Mouse (Mus musculus) common myeloid progenitor, adult 5-6 weeks (primary cell): Measurements from ENCODE around the gene Lrch3. TPM values are rescaled to one million over a fixed set of nuclear protein-coding genes. Genes with fewer than 3 reads are reported as not detected.

Experiments used
- ATAC-seq: replicated peaks from 2 replicates; pipeline ENCODE4 v1.8.0; 2016; ENCODE audit warnings: low read depth, mild to moderate bottlenecking, moderate TSS enrichment, inconsistent platforms; ENCODE audit not compliant: poor library complexity, severe bottlenecking
- total RNA-seq: library from RNA; stranded (forward); fragments of 200-1000, 187-1606 nt; gene quantifications from 2 replicates; pipeline ENCODE4 v1.2.3, GENCODE M21; 2017

Gene Lrch3
- total RNA-seq, 1 experiment from 2014 or later = 20.0 TPM

DNA sequence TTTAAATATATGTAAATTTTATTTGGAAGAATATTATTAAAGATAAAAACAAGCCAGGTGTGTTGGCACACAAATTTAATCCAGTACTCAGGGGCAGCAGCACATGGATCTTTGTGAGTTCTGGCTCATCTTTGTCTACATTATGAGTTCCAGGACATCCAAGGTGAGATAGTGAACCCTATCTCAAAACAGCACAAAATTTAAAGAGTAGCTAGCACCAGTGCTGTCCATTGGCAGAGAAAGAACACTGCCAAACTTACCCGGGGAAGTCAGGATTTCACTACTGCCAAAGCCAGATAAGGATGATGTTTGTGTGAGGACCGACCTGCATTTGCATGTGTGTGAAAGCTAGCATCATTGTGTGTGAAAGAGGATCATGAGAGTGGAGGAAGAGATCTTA lies 59.1 kb downstream of the Lrch3 start:
- ATAC-seq = no peak

DNA sequence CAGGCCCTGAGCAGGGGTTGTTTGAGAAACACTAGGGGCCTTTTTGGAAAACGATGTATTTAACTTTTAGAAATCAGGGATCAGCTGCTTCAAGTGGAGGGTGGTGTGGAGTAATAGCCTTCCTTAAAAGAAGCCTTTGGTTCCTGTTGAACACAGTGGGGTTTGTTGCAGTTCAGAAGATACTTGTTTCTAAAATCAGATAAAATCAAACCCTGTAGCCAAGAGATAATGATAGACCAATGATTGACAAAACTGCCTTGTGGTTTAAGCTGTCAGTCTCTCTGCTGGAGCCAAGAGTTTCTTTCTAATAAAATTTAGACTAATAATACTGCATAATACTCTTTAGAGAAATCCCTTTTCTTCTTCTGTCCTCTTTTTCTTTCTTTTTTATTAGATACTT lies 66.3 kb downstream of the Lrch3 start:
- ATAC-seq = no peak

DNA sequence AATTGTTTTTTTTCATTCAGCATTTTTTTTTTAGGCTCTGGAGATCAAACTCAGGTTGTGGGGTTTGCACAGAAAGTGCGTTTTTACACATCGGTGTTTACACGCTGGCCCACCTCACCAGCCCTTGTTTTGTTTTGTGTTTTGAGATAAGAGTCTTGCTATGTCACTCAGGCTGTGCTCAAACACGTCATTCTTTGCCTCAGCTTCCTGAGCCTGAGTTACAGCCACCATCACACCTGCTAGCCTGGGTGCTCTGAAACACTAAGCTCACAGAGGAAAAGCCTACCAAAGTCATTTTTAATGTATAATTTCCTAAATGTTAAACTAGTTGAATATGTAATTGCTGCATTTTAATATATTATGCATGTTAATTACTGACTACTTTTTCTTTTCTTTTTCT lies 67.5 kb downstream of the Lrch3 start:
- no peak for ATAC-seq

DNA sequence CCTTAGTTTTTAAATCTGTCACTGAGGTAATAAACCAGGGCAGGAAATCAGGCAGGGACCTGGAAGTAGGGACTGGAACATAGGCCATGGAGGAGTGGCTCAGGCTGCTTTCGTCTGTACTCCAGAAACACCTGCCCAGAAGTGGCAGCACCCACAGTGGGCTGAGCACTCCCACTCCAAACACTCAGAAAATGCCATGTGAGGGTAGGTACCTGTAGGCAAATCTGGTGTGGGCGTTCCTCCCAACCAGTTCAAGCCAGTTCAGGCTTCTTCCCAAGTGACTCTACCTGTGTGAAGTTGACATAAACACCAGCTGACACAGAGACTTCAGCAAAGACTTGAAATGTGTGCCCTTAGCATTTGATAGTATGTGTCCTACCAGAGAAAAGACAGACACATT lies 70.7 kb downstream of the Lrch3 start:
- no peak for ATAC-seq

DNA sequence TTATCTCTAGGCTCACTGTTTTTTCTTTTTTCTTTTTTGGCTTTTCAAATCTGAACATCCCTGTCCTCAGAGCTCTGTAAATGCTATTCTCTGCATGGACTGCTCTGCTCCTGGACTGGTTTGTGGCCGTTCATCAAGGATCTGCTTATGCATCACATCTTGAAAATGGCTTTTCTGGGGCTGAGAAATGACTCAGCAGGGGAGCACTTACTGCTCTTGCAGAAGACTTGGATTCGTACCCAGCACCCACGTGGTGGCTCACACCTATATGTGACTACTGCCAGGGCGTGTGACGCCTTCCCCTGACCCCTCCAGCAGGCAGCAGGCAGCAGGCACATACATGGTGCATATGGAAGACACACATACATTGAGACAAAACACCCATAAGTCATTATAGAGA lies 78.3 kb downstream of the Lrch3 start:
- ATAC-seq = no peak

DNA sequence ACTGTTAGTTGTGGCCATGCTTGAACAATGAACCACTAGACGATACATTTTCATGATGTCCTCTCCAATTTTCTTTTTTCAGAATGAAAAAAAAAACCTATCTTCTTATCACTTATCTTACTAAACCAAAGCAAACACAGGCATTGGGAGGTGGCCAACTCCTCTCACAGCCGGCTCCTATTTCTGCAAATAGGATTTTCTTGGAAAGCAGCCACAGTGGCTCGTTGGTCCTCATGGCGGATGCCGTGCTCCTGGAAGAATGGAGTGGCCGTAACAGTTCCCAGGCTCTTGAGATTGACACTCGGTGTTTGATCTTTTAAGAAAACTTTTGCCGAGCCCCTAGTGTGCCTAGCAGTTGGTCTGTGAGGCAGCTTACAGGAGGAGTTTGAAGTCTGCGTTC lies 91.3 kb downstream of the Lrch3 start:
- ATAC-seq = no peak

DNA sequence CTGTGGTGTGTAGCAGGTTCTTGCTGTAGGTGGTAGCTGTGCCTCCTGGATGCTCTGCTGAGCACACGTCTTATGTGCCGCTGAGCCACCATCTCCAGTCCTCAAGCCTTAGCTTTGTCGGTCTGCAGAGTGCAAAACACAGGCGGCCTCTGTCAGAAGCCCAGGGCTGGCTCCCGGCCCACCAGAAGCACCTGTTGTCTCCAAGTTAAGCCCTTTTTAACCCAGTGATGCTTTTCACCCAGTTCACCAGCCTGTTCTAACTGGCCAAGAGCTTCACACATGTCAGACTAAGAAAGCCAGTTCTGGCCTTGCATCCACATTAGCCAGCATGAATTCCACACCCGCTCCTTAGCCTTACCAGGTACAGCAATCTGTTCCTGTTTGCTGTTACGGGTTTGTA lies 93.0 kb downstream of the Lrch3 start:
- ATAC-seq = no peak

DNA sequence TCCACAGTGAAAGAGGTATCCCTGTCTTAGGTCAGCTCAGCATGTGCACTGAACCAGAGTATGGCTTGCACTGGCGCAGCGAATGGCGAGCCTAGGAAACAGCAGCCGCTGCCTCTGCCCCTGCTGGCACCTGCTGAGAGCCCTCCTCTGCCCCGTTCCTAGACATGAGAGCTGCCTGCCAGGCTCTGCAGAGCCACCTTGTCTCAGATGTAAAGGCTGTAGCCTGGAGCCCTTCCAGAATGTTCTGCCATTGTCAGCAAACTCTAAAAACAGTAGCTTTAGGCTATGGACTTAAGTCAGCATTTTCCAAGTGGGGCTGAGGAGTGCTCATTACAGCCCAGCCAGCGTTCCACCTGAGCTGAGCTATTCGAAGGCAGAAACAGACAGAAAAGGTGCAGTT lies 93.5 kb downstream of the Lrch3 start:
- no peak for ATAC-seq

DNA sequence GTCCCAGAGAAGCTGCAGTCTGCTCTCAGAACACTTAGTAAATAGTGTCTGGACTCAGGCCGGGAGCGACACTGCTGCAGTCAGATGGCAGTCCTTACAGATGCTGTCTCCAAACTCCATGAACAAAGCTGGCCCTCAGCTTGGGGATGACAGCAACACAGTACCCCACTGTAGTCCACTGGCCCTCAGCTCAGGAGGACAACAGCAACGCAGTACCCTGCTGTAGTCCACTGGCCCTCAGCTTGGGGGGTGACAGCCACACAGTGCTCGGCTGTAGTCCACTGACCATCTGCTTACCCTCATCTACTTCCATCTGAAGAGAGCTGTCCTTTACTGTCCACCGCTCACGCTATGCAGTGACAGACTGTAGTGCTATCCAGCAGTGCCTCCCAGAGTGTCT lies 96.3 kb downstream of the Lrch3 start:
- no peak for ATAC-seq

DNA sequence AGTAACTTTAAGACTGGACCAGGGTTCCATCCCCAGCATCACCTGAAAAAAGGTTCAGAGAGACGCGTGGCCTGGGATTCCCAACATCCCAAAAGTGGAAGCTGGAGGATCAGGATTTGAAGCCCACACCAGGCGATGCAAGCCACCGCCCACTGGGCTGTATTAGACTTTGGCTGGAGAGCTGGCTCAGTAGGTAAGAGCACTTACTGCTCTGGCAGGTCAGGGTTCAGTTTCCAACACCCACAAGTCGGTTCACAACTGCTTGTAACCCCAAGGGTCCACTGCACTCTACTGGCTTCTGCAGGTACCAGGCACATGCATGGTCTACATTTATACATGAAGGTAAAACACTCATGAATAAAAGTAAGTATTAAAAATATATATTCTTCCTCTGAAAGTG lies 99.9 kb downstream of the Lrch3 start:
- no peak for ATAC-seq

DNA sequence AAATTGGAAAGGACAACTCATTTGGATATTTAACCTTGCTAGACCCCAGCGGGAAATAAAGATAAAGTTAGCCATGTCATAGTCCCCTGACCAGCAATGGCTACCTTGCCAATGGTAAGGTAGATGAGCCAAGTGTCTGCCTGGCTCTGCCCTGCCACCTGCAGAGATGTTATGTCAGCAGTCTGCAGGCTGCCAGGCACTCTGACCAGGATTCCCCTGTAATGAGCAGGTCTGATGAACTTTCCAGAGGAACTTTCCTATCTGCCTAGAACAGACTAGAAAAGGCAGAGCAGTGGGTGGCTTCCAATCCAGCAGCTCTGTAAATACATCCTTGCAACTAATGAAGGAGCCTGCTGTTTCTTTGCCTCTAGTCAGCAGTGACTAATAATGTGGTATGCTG lies 101.0 kb downstream of the Lrch3 start:
- no peak for ATAC-seq

DNA sequence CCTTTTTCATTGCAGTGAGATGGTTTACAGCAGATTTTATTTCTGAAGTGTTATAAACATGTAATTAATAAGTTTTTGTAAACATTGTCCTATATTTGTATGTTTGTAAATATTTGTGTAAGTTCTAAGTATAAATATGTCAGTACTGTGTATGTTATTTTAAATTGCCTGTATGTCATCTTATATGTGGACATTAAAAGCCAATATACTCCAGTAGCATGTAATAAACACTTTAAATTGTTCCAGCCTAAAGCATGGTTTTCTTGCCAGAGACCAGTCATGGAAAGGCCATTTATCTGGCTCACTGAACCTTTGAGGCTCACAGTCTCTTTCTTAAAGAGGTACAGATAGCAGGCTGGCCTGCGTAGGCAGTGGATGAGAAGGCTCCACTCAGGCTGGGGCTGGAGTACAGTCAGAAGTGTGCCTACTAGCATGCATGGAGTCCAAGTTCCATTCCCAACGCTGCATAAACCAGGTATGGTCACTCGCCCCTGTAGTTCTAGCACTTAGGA lies 101.6 kb downstream of the Lrch3 start:
- no peak for ATAC-seq

DNA sequence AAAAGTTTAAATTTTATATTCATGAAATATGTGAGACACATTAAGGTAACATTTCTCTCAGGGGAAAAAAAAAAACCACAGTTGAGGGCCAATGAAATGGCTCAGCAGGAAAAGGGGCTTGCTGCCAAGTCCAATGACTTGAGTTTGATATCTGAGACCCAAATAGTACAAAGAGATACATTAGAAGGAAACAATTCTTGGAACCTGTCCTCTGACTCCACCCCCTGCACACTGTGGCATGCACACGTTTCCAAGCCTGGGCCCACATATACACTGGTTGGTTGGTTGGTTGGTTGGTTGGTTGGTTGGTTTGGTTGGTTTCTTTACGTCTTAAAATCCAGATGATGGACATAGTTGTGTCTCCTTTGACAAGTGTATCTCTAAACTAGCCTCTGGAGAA lies 102.1 kb downstream of the Lrch3 start:
- ATAC-seq = no peak

DNA sequence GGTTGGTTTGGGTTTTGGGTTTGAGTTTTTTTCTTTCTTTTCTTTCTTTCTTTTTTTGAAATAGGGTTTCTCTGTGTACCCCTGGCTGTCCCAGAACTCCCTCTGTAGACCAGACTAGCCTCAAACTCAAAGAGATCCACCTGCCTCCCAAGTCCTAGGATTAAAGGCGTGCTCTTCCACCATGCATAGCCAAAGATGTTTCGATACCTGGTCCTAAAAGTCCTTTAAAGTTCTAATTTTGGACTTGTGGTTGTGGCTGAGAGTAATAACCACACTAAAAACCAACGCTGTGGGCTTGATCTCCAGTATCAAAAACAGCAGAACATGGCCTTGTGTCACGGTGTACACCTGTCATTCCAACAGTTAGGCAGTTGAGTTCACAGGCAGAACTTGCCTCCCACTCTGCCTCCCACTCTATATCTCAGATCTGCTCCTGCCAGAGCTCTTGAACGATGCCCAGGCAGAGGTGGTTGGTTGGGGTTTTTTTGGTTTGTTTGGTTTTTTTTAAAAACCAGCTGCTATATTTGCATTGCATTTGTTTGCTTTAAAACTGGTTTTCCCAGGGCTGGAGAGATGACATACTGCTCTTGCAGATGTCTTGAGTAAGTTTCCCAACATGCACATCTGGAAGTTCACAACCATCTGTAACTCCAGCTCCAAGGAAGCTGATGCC lies 103.9 kb downstream of the Lrch3 start:
- no peak for ATAC-seq

DNA sequence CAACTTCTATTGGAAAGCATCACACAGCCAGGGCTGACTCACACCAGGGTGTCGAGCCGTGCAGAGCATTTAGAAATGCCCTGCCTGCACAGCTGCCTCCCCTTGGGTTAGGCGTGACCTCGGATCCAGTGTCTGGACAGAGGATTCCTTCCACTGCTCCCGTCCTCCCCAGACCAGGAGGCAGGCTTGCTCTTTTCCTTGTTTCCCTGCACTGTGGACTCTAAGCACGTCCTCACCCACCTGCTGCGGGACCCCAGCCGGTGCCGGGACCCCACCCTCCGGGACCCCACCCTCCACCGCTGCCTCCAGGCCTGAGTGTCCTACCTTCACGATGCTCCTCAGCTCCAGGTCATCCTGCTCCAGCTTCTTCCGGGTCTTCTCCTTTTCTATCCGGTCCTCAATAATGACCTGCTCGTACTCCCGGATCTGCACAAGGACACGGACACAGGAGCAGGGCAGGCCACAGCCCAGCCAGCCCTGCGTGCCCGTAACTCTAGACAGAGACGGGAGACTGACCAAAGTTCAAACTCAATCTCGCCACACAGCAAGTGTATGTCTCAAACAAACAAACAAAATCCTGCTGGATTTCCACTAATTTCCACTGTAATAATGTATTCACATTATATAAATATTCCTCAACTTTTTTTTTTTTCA lies 105.3 kb downstream of the Lrch3 start:
- ATAC-seq = no peak

DNA sequence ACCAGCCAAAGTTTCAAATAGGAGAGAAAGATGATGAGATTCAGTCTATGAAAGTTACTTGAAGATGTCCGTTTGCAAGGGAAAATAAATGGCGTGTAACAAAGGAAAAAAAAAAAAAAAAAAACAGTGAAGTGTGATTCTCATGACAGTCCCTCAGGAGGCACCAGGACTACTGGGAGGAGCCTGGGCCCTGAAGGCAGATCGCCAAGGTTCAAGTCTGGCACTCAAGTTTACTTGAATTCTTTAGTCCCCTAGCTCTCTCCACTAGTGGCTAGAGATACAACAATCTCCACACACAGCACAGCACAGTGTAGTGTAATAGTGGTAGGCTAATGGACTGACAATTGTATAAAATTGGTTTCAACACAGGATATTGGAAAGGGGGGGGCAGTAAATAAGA lies 107.5 kb downstream of the Lrch3 start:
- no peak for ATAC-seq

DNA sequence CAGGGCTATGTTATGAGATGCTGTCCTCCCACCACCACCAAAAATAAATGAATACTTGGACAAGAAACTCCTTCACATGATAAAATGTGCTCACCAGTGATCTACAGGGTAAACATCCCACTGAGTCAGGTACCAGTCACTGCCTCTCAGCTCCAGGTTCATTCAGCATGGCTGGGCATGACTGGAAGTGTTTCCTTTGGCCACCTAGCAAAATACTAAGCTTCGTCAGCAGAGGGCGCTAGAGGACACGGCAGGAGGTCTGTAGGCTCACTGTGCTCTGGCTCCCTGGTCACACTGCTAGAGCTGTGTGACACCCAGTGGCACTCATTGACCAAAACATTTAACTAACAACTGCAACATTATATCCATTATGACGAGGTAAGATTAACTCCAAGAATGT lies 109.8 kb downstream of the Lrch3 start:
- peak; percentile 96 for ATAC-seq

DNA sequence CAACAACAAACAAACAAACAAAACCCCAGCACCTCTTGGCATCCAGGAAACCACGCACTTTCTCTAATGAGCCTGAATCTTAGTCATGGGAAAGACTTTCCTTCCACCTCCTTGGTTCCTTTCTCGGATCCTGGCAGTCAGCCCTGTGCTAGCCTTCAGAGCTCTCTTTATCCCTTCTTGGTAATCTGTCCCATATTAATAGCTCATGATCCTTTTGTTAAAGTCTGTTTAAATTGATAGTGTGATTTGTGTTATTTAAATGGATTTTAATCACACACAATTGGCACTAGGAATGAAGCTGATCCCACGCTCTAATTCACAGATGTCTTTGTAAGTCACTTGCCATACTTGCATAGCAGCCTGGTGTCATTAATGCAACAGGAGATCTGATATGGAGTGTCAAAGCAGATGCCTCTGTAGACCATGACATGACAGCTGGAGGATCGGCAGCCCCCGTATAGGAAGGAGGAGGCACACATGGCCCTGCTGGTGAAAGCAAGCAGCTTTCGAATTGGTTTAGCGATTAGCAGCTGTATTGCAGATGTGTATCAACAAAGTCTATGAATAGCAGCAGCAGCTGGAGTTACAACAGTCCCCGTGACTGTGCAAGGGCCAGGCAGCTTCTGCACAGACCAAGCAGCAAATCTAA lies 110.7 kb downstream of the Lrch3 start:
- ATAC-seq = no peak

DNA sequence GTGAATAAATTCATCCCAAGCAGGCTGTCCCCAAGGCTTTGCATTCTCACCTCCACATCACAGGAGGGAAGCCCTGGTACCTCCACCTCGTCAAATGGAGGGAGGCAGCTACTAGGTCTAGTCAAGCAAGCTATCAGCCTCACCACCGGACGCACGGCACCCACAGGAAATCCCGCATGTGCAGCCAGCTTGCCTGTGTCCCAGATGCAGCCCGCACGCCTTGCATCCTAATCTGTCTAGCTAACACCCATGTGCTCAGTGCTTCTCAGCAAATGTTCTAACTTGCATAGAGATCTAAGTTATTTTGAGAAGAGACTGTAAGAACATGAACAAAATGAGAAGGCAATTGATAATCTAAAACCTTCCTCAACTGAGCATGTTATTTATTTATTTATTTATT lies 112.5 kb downstream of the Lrch3 start:
- 0 out of 2 replicates have a peak, but pooled peaks have one; percentile 31 for ATAC-seq

DNA sequence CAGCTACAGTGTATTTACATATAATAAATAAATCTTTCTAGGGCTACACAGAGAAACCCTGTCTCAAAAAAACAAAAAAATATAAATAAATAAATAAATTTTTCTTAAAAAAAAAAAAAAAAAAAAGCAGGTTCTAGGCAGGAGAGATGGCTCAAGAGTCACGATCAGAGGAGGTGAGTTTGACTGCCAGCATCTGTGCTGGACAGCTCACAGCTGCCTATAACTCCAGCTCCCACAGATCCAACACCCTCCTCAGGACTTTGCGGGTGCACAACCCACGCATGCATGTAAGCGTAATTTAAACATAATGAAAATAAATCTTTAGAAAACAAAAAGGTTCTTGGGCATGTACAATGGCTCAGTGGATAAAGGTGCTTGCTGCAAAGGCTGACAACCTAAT lies 122.1 kb downstream of the Lrch3 start:
- no peak for ATAC-seq

DNA sequence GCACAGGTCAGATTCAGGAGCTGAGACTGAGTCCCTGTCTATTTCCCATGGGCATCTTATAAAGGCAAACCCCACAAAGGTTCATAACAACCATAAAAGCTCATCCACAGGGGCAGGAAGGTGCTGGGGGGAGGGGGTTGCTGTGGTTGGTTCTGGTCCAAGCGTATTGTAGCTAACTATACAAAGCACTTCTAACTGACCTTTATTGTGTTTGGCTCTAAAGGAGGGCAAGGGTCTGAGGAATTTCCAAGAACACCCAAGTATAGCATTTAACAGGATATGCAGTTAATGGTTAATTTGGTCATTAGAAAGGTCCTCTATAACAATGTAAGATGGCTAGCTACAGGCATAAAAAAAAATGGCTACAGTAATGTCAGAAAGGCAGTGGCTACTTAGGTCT lies 128.8 kb downstream of the Lrch3 start:
- ATAC-seq = no peak
